Mouse (Mus musculus) liver, embryonic 14.5 days (tissue): ENCODE measurements around the gene Sh2d1b1. TPM values are rescaled to one million over a fixed set of nuclear protein-coding genes. Genes with fewer than 3 reads are reported as not detected.

Experiments used
- ATAC-seq: fragments of 200-750 bp; cut with Nextera tagmentation; 2 replicates; pipeline ENCODE4 v1.8.0; 2017; ENCODE audit warnings: moderate number of reproducible peaks, mild to moderate bottlenecking, moderate library complexity; ENCODE audit not compliant: insufficient read depth
- DNase-seq, 3 experiments: peaks; one replicate each; pipeline ENCODE4 v3.0.0-alpha.2; 2012 to 2013; ENCODE audit warnings: low read depth in 3 of 3, low spot score in 3 of 3
- H3K27ac ChIP-seq: fragments of 300-500 bp; sonication (generic); 2 replicates; pipeline ENCODE4 v1.5.1; 2014; ENCODE audit warnings: moderate library complexity, mild to moderate bottlenecking, control low read depth, inconsistent platforms
- H3K27me3 ChIP-seq: fragments of 300-500 bp; sonication (generic); 2 replicates; pipeline ENCODE4 v1.6.1; 2014; ENCODE audit warnings: mild to moderate bottlenecking, low read length, moderate library complexity; ENCODE audit not compliant: control insufficient read depth, insufficient read depth
- H3K36me3 ChIP-seq: fragments of 300-500 bp; sonication (generic); replicated peaks from 2 replicates; pipeline ENCODE4 v1.6.1; 2014; ENCODE audit warnings: low read depth; ENCODE audit not compliant: control insufficient read depth, insufficient read depth
- H3K4me1 ChIP-seq, 2 experiments: fragments of 200-500 bp in 1 of 2; fragments of 300-500 bp in 1 of 2; sonication (generic) in 1 of 2; replicated peaks; 2 replicates each; pipeline ENCODE4 v1.6.1; 2012 to 2014; ENCODE audit warnings: antibody characterized with exemption in 1 of 2, inconsistent platforms in 1 of 2, low read length in 1 of 2; ENCODE audit not compliant: control insufficient read depth in 2 of 2, insufficient read depth in 2 of 2
- H3K4me2 ChIP-seq: fragments of 300-500 bp; sonication (generic); 2 replicates; pipeline ENCODE4 v1.6.1; 2014; ENCODE audit warnings: low read depth, mild to moderate bottlenecking, control low read depth, moderate library complexity
- H3K4me3 ChIP-seq, 2 experiments: fragments of 200-500 bp in 1 of 2; fragments of 300-500 bp in 1 of 2; sonication (generic) in 1 of 2; 2 replicates each; pipeline ENCODE4 v1.5.1; 2012 to 2014; ENCODE audit warnings: low read depth in 2 of 2, low read length in 2 of 2, mild to moderate bottlenecking in 2 of 2, control low read depth in 1 of 2, inconsistent platforms in 1 of 2, moderate library complexity in 1 of 2; ENCODE audit not compliant: insufficient read depth in 1 of 2
- H3K9ac ChIP-seq: fragments of 300-500 bp; sonication (generic); replicated peaks from 2 replicates; pipeline ENCODE4 v1.6.1; 2014; ENCODE audit warnings: mild to moderate bottlenecking, control low read depth, moderate library complexity
- H3K9me3 ChIP-seq: fragments of 300-500 bp; sonication (generic); 2 replicates; pipeline ENCODE4 v1.6.1; 2016; ENCODE audit warnings: low read length, mixed read lengths; ENCODE audit not compliant: control insufficient read depth
- CTCF ChIP-seq: IDR thresholded peaks from 2 replicates; pipeline ENCODE4 v1.5.1; 2016; ENCODE audit warnings: antibody characterized with exemption, low read depth, control low read depth
- EP300 ChIP-seq: IDR thresholded peaks from 2 replicates; pipeline ENCODE4 v1.6.1; 2016; ENCODE audit warnings: antibody characterized with exemption, low read depth
- WGBS: fragments of 180-500 bp; shearing (Covaris S2); extraction: QIAGEN DNeasy Blood & Tissue Kit; methylation state at CpG from one replicate; pipeline ENCODE4 v1.1.7; 2014; ENCODE audit not compliant: insufficient replicate concordance; 5-methylcytosine and 5-hydroxymethylcytosine counted together
- polyA plus RNA-seq, 2 experiments: library from polyadenylated mRNA; depleted of rRNA in 1 of 2; stranded (reverse) in 1 of 2; unstranded in 1 of 2; fragments of >200 nt; fragmentation: Nextera tagmentation in 1 of 2; extraction: Ambion mirVana in 1 of 2; gene quantifications; 2 replicates each; pipeline versions ENCODE4 v1.2.1 to v1.2.3; 2012 to 2014

Sh2d1b1 gene
- polyA plus RNA-seq, 2 experiments, result 0.20 to 0.37 TPM

DNA sequence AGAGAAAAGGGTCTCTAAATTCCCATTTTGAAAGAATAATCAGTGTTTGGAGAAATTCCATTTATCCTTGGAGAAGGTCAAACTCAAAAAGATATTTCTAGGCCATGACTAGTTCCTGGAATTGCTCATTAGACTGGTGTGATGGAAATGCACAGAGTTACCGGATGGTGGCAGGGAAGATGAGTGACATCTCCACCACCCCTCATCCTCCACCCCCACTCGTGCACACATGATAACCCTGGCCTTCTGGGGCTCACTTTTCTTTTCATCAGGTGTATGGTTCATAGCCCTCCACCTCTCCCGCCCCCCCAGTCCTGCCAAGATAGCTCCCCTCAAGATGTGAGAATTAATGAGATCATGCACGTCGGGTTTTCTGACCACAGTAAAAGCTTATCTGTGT is 16.1 kb downstream of the Sh2d1b1 start:
- Histone ChIP-seq H3K4me3 (no peak overlapping the region), H3K36me3 (no peaks in the 10 kb centered on the region), H3K4me2 (no peak overlapping the region), H3K9me3 (no peaks in the 10 kb centered on the region), H3K9ac (no peak overlapping the region), H3K27ac (no peak overlapping the region), H3K27me3 (no peaks in the 10 kb centered on the region), H3K4me1 (peaks cover 0 to 2% of the 10 kb centered on the region in 2 experiments; a peak in 1 of 4 replicates)
- TF ChIP-seq CTCF, result no peak
- no peak for TF ChIP-seq EP300
- 60% methylated on average over 5 of the region's 5 CpGs for WGBS
- ATAC-seq, result no peak
- no peak for DNase-seq

DNA sequence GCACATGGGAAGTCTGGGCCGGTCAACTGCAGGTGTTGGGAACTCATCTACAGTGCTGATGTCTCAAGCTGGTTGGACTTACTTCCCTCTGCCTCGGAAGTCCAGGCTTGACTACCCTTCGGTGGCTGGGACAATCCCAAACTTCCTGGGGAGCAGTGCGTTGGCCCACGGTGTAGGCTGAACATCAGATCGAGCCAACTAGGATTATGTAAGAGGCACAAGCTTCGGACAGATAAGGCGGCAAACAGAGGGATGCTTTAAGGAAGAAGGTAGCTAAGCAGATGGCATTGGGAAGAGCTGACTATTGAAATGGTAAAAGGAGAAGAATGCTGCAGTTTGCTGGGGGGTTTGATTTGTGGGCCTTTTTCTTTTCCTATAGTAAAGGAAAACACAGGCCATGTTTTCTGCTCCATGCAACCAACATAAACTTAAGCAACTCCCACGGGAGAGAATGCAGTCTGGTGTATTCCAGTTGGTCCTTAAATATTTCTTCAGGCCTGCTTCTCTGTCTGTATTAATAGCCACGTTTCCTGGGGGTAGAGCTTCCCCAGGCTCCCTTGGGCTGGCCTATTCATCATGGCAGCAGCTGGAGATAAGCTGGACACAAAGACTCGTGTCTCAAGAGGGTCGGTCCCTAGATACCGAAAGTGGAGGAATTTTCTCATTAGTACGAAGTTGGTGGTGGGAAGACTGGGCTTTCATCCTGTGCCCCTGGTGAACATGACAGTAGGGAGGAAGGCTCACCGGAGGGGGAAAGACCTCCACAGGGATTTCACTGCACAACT is 17.9 kb downstream of the Sh2d1b1 start:
- 71% methylated on average over 15 of the region's 15 CpGs for WGBS
- Histone ChIP-seq H3K4me3 (no peak overlapping the region), H3K4me1 (peaks cover 0 to 2% of the 10 kb centered on the region in 2 experiments; a peak in 1 of 4 replicates)

DNA sequence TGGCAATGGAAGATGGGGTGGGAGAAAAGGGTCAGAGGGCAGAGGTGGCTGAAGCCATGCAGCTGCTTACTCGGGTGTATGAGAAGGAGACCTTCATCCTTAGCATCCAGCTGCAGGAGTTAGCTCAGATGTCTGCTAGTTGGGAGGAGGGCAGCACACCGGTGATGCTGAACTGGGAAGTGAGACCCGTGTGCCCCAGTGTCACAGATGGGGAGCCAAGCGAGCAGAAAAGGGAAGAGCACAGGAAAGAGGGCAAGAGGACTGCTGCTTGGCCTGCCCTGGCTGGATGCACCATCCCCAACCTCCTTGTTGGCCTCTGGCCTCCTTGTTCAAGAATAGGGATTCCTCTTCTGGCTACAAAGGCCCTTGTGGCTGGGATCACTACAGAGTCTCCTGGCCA is 22.4 kb downstream of the Sh2d1b1 start:
- ATAC-seq (no peak), DNase-seq (no peak)
- H3K4me3 ChIP-seq, result no peak overlapping the region
- no peaks in the 10 kb centered on the region for H3K27me3 ChIP-seq
- no peaks in the 10 kb centered on the region for H3K9me3 ChIP-seq
- TF ChIP-seq CTCF (no peak), EP300 (no peak)
- H3K9ac ChIP-seq, result no peak overlapping the region
- no peak overlapping the region for H3K27ac ChIP-seq
- 45% methylated on average over 4 of the region's 4 CpGs for WGBS
- peaks cover 0 to 2% of the 10 kb centered on the region in 2 experiments; a peak in 1 of 4 replicates for H3K4me1 ChIP-seq
- H3K4me2 ChIP-seq, result no peak overlapping the region
- H3K36me3 ChIP-seq, result no peaks in the 10 kb centered on the region

More for the DNA sequence above, 17.9 kb downstream of the Sh2d1b1 start:
- DNase-seq (no peak), ATAC-seq (no peak)
- no peak overlapping the region for H3K9ac ChIP-seq
- no peaks in the 10 kb centered on the region for H3K36me3 ChIP-seq
- H3K27ac ChIP-seq, result no peak overlapping the region
- H3K27me3 ChIP-seq, result no peaks in the 10 kb centered on the region
- no peak overlapping the region for H3K4me2 ChIP-seq
- TF ChIP-seq EP300 (no peak), CTCF (no peak)
- no peaks in the 10 kb centered on the region for H3K9me3 ChIP-seq

DNA sequence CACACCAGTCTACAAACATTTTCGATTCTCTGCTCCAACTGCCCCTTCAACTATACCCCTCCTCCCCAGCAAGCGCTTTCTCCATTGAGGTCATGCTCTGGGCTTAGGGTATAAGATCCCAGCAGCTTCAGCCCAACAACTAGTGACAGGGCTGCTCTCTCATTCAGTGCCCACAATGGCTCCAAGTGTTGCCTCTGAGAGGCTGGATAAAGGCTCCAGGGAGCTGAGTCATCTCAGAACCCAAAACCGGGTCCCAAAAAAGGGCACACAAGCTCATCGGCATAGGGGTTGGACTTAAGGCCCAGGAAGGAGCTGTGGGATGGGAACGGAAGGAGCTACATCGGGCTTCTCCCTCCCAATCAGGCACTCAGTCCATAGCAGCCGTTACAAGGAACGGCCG is 24.6 kb downstream of the Sh2d1b1 start:
- no peaks in the 10 kb centered on the region for H3K27me3 ChIP-seq
- H3K9me3 ChIP-seq, result no peaks in the 10 kb centered on the region
- TF ChIP-seq CTCF (no peak), EP300 (no peak)
- H3K4me3 ChIP-seq, result no peak overlapping the region
- no peaks in the 10 kb centered on the region for H3K36me3 ChIP-seq
- H3K4me1 ChIP-seq, result no peaks in the 10 kb centered on the region; a peak in 1 of 4 replicates
- H3K27ac ChIP-seq, result no peak overlapping the region
- ATAC-seq (no peak), DNase-seq (no peak)
- 75% methylated on average over 9 of the region's 9 CpGs for WGBS
- no peak overlapping the region for H3K9ac ChIP-seq
- no peak overlapping the region for H3K4me2 ChIP-seq

DNA sequence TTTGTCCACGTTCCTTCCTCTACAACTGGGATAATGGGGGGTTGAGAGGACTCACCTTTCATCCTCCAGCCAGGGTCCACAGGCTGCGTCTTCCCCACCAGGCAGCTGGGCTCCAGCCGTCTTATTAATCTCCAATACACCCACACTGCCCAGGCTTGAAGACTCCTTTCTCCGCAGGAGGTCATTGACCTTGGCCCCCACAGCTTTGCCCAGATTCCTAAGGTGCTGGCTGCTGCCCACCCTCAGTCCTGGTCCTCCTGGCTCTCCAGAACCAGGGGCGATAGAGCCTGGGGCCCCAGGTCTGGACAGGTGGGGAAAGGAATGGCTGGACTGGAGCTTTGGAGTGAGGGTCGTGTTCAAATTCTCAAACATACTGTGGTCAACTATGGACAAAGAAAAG is 25.3 kb downstream of the Sh2d1b1 start:
- no peak overlapping the region for H3K9ac ChIP-seq
- ATAC-seq (no peak), DNase-seq (no peak)
- H3K9me3 ChIP-seq, result no peaks in the 10 kb centered on the region
- H3K4me3 ChIP-seq, result no peak overlapping the region
- H3K27ac ChIP-seq, result no peak overlapping the region
- H3K4me2 ChIP-seq, result no peak overlapping the region
- H3K4me1 ChIP-seq, result no peaks in the 10 kb centered on the region; a peak in 1 of 4 replicates
- 62% methylated on average over 6 of the region's 6 CpGs for WGBS
- no peak for TF ChIP-seq CTCF
- no peak for TF ChIP-seq EP300
- no peaks in the 10 kb centered on the region for H3K27me3 ChIP-seq
- H3K36me3 ChIP-seq, result no peaks in the 10 kb centered on the region
